Mouse (Mus musculus) CH12.LX (cell line): ENCODE results near the gene Mrtfa. TPM values are rescaled to one million over a fixed set of nuclear protein-coding genes. Genes with fewer than 3 reads are reported as not detected.

Source experiments
- DNase-seq: peaks from one replicate; pipeline ENCODE4 v3.0.0-alpha.2; 2013; ENCODE audit errors: extremely low read depth
- H3K27ac ChIP-seq: 2 replicates; pipeline ENCODE4 v1.5.1; 2012; ENCODE audit warnings: low read depth, mild to moderate bottlenecking, control low read depth, moderate library complexity; ENCODE audit not compliant: insufficient read depth
- H3K27me3 ChIP-seq: replicated peaks from 2 replicates; pipeline ENCODE3; 2012; ENCODE audit warnings: inconsistent platforms
- H3K36me3 ChIP-seq, 2 experiments: replicated peaks in 1 of 2; 2 replicates each; pipeline versions ENCODE3 to v1.6.1; 2012; ENCODE audit warnings: inconsistent platforms in 1 of 2, low read length in 1 of 2, mild to moderate bottlenecking in 1 of 2, mixed read lengths in 1 of 2, moderate library complexity in 1 of 2; ENCODE audit not compliant: control insufficient read depth in 1 of 2, insufficient read depth in 1 of 2
- H3K4me1 ChIP-seq, 2 experiments: 2 replicates each; pipeline ENCODE4 v1.6.1; 2012; ENCODE audit warnings: inconsistent platforms in 1 of 2, moderate library complexity in 1 of 2; ENCODE audit not compliant: insufficient read depth in 2 of 2, control insufficient read depth in 1 of 2
- H3K4me2 ChIP-seq: 2 replicates; pipeline ENCODE4 v1.6.1; 2012; ENCODE audit warnings: low read depth, mild to moderate bottlenecking, control low read depth; ENCODE audit not compliant: poor library complexity, insufficient read depth, severe bottlenecking
- H3K4me3 ChIP-seq, 3 experiments: fragments of 150-350 bp in 1 of 3; sonication (generic) in 1 of 3; replicated peaks in 1 of 3; 2 replicates each; pipeline versions ENCODE3 to v1.5.1; 2011 to 2012; ENCODE audit warnings: low read depth in 2 of 3, low read length in 2 of 3, mild to moderate bottlenecking in 2 of 3, moderate library complexity in 2 of 3, control low read depth in 1 of 3, improper control_type of control experiment in 1 of 3, inconsistent platforms in 1 of 3, mixed read lengths in 1 of 3; ENCODE audit not compliant: poor library complexity in 1 of 3
- H3K79me2 ChIP-seq: replicated peaks from 2 replicates; pipeline ENCODE4 v1.6.1; 2012; ENCODE audit warnings: mild to moderate bottlenecking, moderate library complexity; ENCODE audit not compliant: control insufficient read depth, poor library complexity, insufficient read depth, severe bottlenecking; ENCODE audit errors: extremely low read depth
- H3K9ac ChIP-seq: 2 replicates; pipeline ENCODE4 v1.6.1; 2012; ENCODE audit warnings: low read depth, mild to moderate bottlenecking, control low read depth, moderate library complexity; ENCODE audit not compliant: insufficient read depth
- H3K9me3 ChIP-seq: replicated peaks from 2 replicates; pipeline ENCODE3; 2012; ENCODE audit warnings: low read length, inconsistent platforms, mixed read lengths
- CHD1 ChIP-seq: IDR thresholded peaks from 2 replicates; pipeline ENCODE4 v1.6.1; 2012; ENCODE audit warnings: low read depth, low read length, improper control_type of control experiment, inconsistent platforms
- CHD2 ChIP-seq: IDR thresholded peaks from 2 replicates; pipeline ENCODE4 v1.6.1; 2011; ENCODE audit warnings: low read length, improper control_type of control experiment
- CTCF ChIP-seq, 2 experiments: IDR thresholded peaks in 1 of 2; conservative IDR thresholded peaks in 1 of 2; 2 replicates each; pipeline ENCODE4 v1.5.1; 2011 to 2012; ENCODE audit warnings: low read depth in 2 of 2, low read length in 2 of 2, improper control_type of control experiment in 1 of 2, inconsistent platforms in 1 of 2, mild to moderate bottlenecking in 1 of 2, moderate library complexity in 1 of 2
- ELF1 ChIP-seq: IDR thresholded peaks from 2 replicates; pipeline ENCODE4 v1.6.1; 2014; ENCODE audit warnings: low read depth, mild to moderate bottlenecking, inconsistent platforms, low read length, improper control_type of control experiment
- HCFC1 ChIP-seq: IDR thresholded peaks from 2 replicates; pipeline ENCODE4 v1.6.1; 2012; ENCODE audit warnings: low read depth, mild to moderate bottlenecking, inconsistent platforms, low read length, improper control_type of control experiment
- IRF4 ChIP-seq: IDR thresholded peaks from 2 replicates; pipeline ENCODE4 v1.6.1; 2014; ENCODE audit warnings: low read depth, mild to moderate bottlenecking, inconsistent platforms, low read length, improper control_type of control experiment
- KAT2A ChIP-seq: IDR thresholded peaks from 2 replicates; pipeline ENCODE4 v1.6.1; 2012; ENCODE audit warnings: low read length, improper control_type of control experiment, inconsistent platforms; ENCODE audit not compliant: insufficient replicate concordance
- MAFK ChIP-seq: IDR thresholded peaks from 2 replicates; pipeline ENCODE4 v1.6.1; 2011; ENCODE audit warnings: low read length, improper control_type of control experiment; ENCODE audit not compliant: insufficient replicate concordance
- MAX ChIP-seq: IDR thresholded peaks from 2 replicates; pipeline ENCODE4 v1.6.1; 2011; ENCODE audit warnings: low read length, improper control_type of control experiment
- MEF2A ChIP-seq: IDR thresholded peaks from 2 replicates; pipeline ENCODE4 v1.6.1; 2014; ENCODE audit warnings: low read depth, mild to moderate bottlenecking, inconsistent platforms, low read length, improper control_type of control experiment, borderline replicate concordance
- NRF1 ChIP-seq: IDR thresholded peaks from 2 replicates; pipeline ENCODE4 v1.6.1; 2014; ENCODE audit warnings: low read depth, mild to moderate bottlenecking, inconsistent platforms, low read length, improper control_type of control experiment, moderate library complexity
- POLR2AphosphoS2 ChIP-seq: IDR thresholded peaks from 2 replicates; pipeline ENCODE4 v1.6.1; 2011; ENCODE audit warnings: low read depth, low read length, improper control_type of control experiment
- RAD21 ChIP-seq: IDR thresholded peaks from 2 replicates; pipeline ENCODE4 v1.6.1; 2011; ENCODE audit warnings: low read depth, mild to moderate bottlenecking, low read length, improper control_type of control experiment, moderate library complexity
- RCOR1 ChIP-seq: conservative IDR thresholded peaks from 2 replicates; pipeline ENCODE4 v1.6.1; 2012; ENCODE audit warnings: low read depth, mild to moderate bottlenecking, inconsistent platforms, low read length, improper control_type of control experiment
- SMC3 ChIP-seq: IDR thresholded peaks from 2 replicates; pipeline ENCODE4 v1.6.1; 2011; ENCODE audit warnings: low read depth, low read length, improper control_type of control experiment
- TBP ChIP-seq: conservative IDR thresholded peaks from 2 replicates; pipeline ENCODE4 v1.6.1; 2011; ENCODE audit warnings: low read depth, low read length, improper control_type of control experiment
- ZNF384 ChIP-seq: IDR thresholded peaks from 2 replicates; pipeline ENCODE4 v1.6.1; 2012; ENCODE audit warnings: low read depth, low read length, improper control_type of control experiment, inconsistent platforms
- dilution Hi-C: fragments of 300-500 bp; cut with MboI; formaldehyde crosslinking; loops from 2 replicates; pipeline ENCODE4 v1.14.3; 2020; ENCODE audit warnings: low sequenced_read_pairs; ENCODE audit not compliant: extremely low pct_unique_long_range_greater_than_20kb, extremely low pct_ligation_motif_present
- in situ Hi-C: fragments of 300-500 bp; cut with MboI; formaldehyde crosslinking; loops from 3 replicates; pipeline ENCODE4 v1.14.3; 2019; ENCODE audit warnings: low sequenced_read_pairs, low pct_ligation_motif_present, low pct_unique_long_range_greater_than_20kb, mixed read lengths
- polyA plus RNA-seq: library from polyadenylated mRNA; unstranded; fragments of >175 nt; gene quantifications from 2 replicates; pipeline ENCODE4 v1.2.1, GENCODE M21; 2012; ENCODE audit warnings: low read depth; ENCODE audit not compliant: insufficient read length
- total RNA-seq, 2 experiments: library from RNA; depleted of rRNA; stranded (reverse); fragments of 300-350 nt in 1 of 2; fragments of >200 nt in 1 of 2; gene quantifications; 2 replicates each; pipeline ENCODE4 v1.2.3; 2012 to 2014

Gene Mrtfa
- total and polyA plus RNA-seq, 3 experiments, result 4.6 to 23.2 (median 8.2) TPM

DNA sequence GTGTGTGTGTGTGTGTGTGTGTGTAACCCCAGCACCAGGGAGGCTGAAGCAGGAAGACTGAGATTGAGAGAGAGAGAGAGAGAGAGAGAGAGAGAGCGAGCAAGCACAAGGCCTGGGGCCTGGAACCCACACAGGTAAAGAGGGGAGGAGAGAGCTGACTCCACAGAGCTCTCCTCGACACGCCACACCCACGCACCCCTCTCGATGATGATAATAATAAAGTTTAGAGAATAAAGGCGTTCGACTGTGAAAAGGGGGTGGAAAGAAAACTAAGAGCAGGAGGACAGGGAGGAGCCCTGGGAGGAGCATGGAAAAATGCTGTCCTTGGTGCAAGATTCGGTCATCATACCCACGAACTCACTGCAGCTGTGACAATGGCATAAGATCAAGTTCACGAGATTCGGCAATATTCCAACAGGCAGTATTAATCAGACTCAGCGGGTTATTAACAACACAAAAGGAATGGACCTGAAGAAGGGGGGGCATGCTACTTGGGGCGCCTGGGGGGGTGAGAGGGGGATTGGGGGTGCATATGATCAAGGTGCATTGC lies 49.3 kb upstream of the Mrtfa start:
- in situ Hi-C loops (no loop called here), dilution Hi-C loops (no loop called here)
- H3K9me3 ChIP-seq, result peaks cover 6% of the 10 kb centered on the region
- no peaks in the 10 kb centered on the region for H3K36me3 ChIP-seq
- H3K4me1 ChIP-seq, result no peaks in the 10 kb centered on the region
- H3K9ac ChIP-seq, result no peak overlapping the region
- no peak overlapping the region for H3K27ac ChIP-seq
- no peak overlapping the region for H3K4me3 ChIP-seq
- peaks cover 24% of the 10 kb centered on the region for H3K27me3 ChIP-seq
- H3K79me2 ChIP-seq, result no peaks in the 10 kb centered on the region
- DNase-seq, result no peak
- H3K4me2 ChIP-seq, result no peak overlapping the region
- TF ChIP-seq ZNF384, result no peak

GRCm38 (mm10) chr15:81239261-81239660 lies 48.7 kb upstream of the Mrtfa start:
- Histone ChIP-seq H3K79me2 (no peaks in the 10 kb centered on the region), H3K4me3 (no peak overlapping the region), H3K9me3 (peaks cover 1% of the 10 kb centered on the region), H3K27me3 (peaks cover 27% of the 10 kb centered on the region), H3K27ac (no peak overlapping the region), H3K36me3 (no peaks in the 10 kb centered on the region), H3K4me2 (no peak overlapping the region), H3K9ac (no peak overlapping the region), H3K4me1 (no peaks in the 10 kb centered on the region)
- dilution Hi-C loops, result no loop called here
- in situ Hi-C loops, result no loop called here
- TF ChIP-seq CTCF (conservative IDR thresholded peaks at IDR 0.05 in 1 of 2, IDR thresholded peaks at IDR 0.05 in 1 of 2; ENCODE audit: low read depth in 2 of 2, low read length in 2 of 2) (peak in 1 of 2 experiments; percentile 63; a peak in 2 of 4 replicates), SMC3 (peak; percentile 49), RAD21 (peak; percentile 61), ELF1 (no peak), MAFK (no peak), RCOR1 (no peak)
- DNase-seq, result peak; percentile 19

DNA sequence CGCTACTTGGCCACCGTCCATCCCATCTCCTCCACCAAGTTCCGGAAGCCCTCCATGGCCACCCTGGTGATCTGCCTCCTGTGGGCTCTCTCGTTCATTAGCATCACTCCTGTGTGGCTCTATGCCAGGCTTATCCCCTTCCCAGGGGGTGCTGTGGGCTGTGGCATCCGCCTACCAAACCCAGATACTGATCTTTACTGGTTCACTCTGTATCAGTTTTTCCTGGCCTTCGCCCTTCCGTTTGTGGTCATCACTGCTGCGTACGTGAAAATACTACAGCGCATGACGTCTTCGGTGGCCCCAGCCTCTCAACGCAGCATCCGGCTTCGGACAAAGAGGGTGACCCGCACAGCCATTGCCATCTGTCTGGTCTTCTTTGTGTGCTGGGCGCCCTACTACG lies 46.9 kb upstream of the Mrtfa start:
- Histone ChIP-seq H3K27ac (no peak overlapping the region), H3K4me2 (no peak overlapping the region), H3K9me3 (no peaks in the 10 kb centered on the region), H3K79me2 (no peaks in the 10 kb centered on the region), H3K27me3 (peaks cover 27% of the 10 kb centered on the region), H3K4me3 (no peak overlapping the region), H3K36me3 (no peaks in the 10 kb centered on the region), H3K4me1 (no peaks in the 10 kb centered on the region), H3K9ac (no peak overlapping the region)
- no peak for DNase-seq
- in situ Hi-C loops (no loop called here), dilution Hi-C loops (no loop called here)
- TF ChIP-seq KAT2A (no peak), TBP (no peak), HCFC1 (no peak), NRF1 (no peak), MAX (no peak), MAFK (no peak), RCOR1 (no peak), CHD2 (no peak), MEF2A (no peak), IRF4 (no peak), POLR2AphosphoS2 (no peak), CHD1 (no peak)
